Mouse (Mus musculus) CH12.LX (cell line): ENCODE measurements around the gene St14.

Experiments used
- CTCF ChIP-seq, 2 experiments: IDR thresholded peaks in 1 of 2; conservative IDR thresholded peaks in 1 of 2; 2 replicates each; pipeline ENCODE4 v1.5.1; 2011 to 2012; ENCODE audit warnings: low read depth in 2 of 2, low read length in 2 of 2, improper control_type of control experiment in 1 of 2, inconsistent platforms in 1 of 2, mild to moderate bottlenecking in 1 of 2, moderate library complexity in 1 of 2
- ETS1 ChIP-seq: conservative IDR thresholded peaks from 2 replicates; pipeline ENCODE4 v1.6.1; 2012; ENCODE audit warnings: low read depth, mild to moderate bottlenecking, inconsistent platforms, low read length, improper control_type of control experiment, moderate library complexity
- KAT2A ChIP-seq: IDR thresholded peaks from 2 replicates; pipeline ENCODE4 v1.6.1; 2012; ENCODE audit warnings: low read length, improper control_type of control experiment, inconsistent platforms; ENCODE audit not compliant: insufficient replicate concordance
- MAZ ChIP-seq: IDR thresholded peaks from 2 replicates; pipeline ENCODE4 v1.6.1; 2012; ENCODE audit warnings: low read depth, mild to moderate bottlenecking, inconsistent platforms, low read length, improper control_type of control experiment, moderate library complexity
- MYC ChIP-seq: IDR thresholded peaks from 2 replicates; pipeline ENCODE4 v1.6.1; 2011; ENCODE audit warnings: low read depth, mild to moderate bottlenecking, improper control_type of control experiment, low read length
- NRF1 ChIP-seq: IDR thresholded peaks from 2 replicates; pipeline ENCODE4 v1.6.1; 2014; ENCODE audit warnings: low read depth, mild to moderate bottlenecking, inconsistent platforms, low read length, improper control_type of control experiment, moderate library complexity
- POLR2A ChIP-seq: IDR thresholded peaks from 2 replicates; pipeline ENCODE4 v1.6.1; 2011; ENCODE audit warnings: low read depth, mild to moderate bottlenecking, improper control_type of control experiment, low read length
- RAD21 ChIP-seq: IDR thresholded peaks from 2 replicates; pipeline ENCODE4 v1.6.1; 2011; ENCODE audit warnings: low read depth, mild to moderate bottlenecking, low read length, improper control_type of control experiment, moderate library complexity
- SIN3A ChIP-seq: IDR thresholded peaks from 2 replicates; pipeline ENCODE4 v1.6.1; 2012; ENCODE audit warnings: low read length, improper control_type of control experiment, inconsistent platforms
- UBTF ChIP-seq: IDR thresholded peaks from 2 replicates; pipeline ENCODE4 v1.6.1; 2012; ENCODE audit warnings: low read depth, mild to moderate bottlenecking, inconsistent platforms, low read length, improper control_type of control experiment, moderate library complexity
- USF1 ChIP-seq: IDR thresholded peaks from 2 replicates; pipeline ENCODE4 v1.6.1; 2014; ENCODE audit warnings: low read depth, mild to moderate bottlenecking, inconsistent platforms, low read length, improper control_type of control experiment
- USF2 ChIP-seq: conservative IDR thresholded peaks from 2 replicates; pipeline ENCODE4 v1.6.1; 2011; ENCODE audit warnings: low read depth, low read length, improper control_type of control experiment
- ZKSCAN1 ChIP-seq: IDR thresholded peaks from 2 replicates; pipeline ENCODE4 v1.6.1; 2012; ENCODE audit warnings: low read depth, inconsistent platforms, low read length, improper control_type of control experiment, borderline replicate concordance
- ZNF384 ChIP-seq: IDR thresholded peaks from 2 replicates; pipeline ENCODE4 v1.6.1; 2012; ENCODE audit warnings: low read depth, low read length, improper control_type of control experiment, inconsistent platforms

GRCm38 (mm10) chr9:31156594-31156993 lies 24.9 kb upstream of the St14 start:
- TF ChIP-seq NRF1 (no peak), CTCF (conservative IDR thresholded peaks at IDR 0.05 in 1 of 2, IDR thresholded peaks at IDR 0.05 in 1 of 2; ENCODE audit: low read depth in 2 of 2, low read length in 2 of 2) (no peak), UBTF (no peak), USF1 (no peak), ZKSCAN1 (no peak), MAZ (no peak), POLR2A (no peak), ZNF384 (no peak), MYC (no peak), USF2 (no peak), SIN3A (no peak), ETS1 (no peak), KAT2A (no peak), RAD21 (no peak)
